Mouse (Mus musculus) neural tube, embryonic 14.5 days (tissue): ENCODE measurements at regions not wholly inside any gene's neighbourhood (a gene's known extent, or its start where the extent isn't known, plus 50 kb on each side); places are given as distances from the start of the nearest gene placed in this dataset.
"Not testable (repeated sequence)": the region's sequence is repeated elsewhere in the genome, so short reads cannot be mapped to it uniquely, and the experiment has no call there.

Source experiments
- ATAC-seq: fragments of 200-750 bp; cut with Nextera tagmentation; 2 replicates; pipeline ENCODE4 v1.8.0; 2017; ENCODE audit warnings: low read depth, mild to moderate bottlenecking, moderate TSS enrichment, moderate library complexity
- H3K27ac ChIP-seq: fragments of 300-500 bp; sonication (generic); 2 replicates; pipeline ENCODE4 v1.5.1; 2014; ENCODE audit warnings: low read depth, mild to moderate bottlenecking, control low read depth, low read length, moderate library complexity, mixed read lengths
- H3K27me3 ChIP-seq: fragments of 300-500 bp; sonication (generic); 2 replicates; pipeline ENCODE4 v1.6.1; 2014; ENCODE audit warnings: low read length; ENCODE audit not compliant: control insufficient read depth, insufficient read depth
- H3K36me3 ChIP-seq: fragments of 300-500 bp; sonication (generic); 2 replicates; pipeline ENCODE4 v1.6.1; 2014; ENCODE audit warnings: low read length, mixed read lengths; ENCODE audit not compliant: control insufficient read depth, insufficient read depth
- H3K4me1 ChIP-seq: fragments of 300-500 bp; sonication (generic); 2 replicates; pipeline ENCODE4 v1.6.1; 2014; ENCODE audit warnings: low read length; ENCODE audit not compliant: control insufficient read depth, insufficient read depth
- H3K4me2 ChIP-seq: fragments of 300-500 bp; sonication (generic); 2 replicates; pipeline ENCODE4 v1.6.1; 2014; ENCODE audit warnings: mild to moderate bottlenecking, low read depth, low read length, control low read depth
- H3K4me3 ChIP-seq: fragments of 300-500 bp; sonication (generic); 2 replicates; pipeline ENCODE4 v1.5.1; 2014; ENCODE audit warnings: low read depth, low read length, control low read depth, mixed read lengths
- H3K9ac ChIP-seq: fragments of 300-500 bp; sonication (generic); replicated peaks from 2 replicates; pipeline ENCODE4 v1.6.1; 2014; ENCODE audit warnings: low read depth, mild to moderate bottlenecking, control low read depth, low read length, mixed read lengths
- H3K9me3 ChIP-seq: fragments of 300-500 bp; sonication (generic); 2 replicates; pipeline ENCODE4 v1.6.1; 2016; ENCODE audit warnings: low read length; ENCODE audit not compliant: control insufficient read depth
- WGBS: fragments of 180-500 bp; shearing (Covaris S2); extraction: QIAGEN DNeasy Blood & Tissue Kit; methylation state at CpG from one replicate; pipeline ENCODE4 v1.1.7; 2014; 5-methylcytosine and 5-hydroxymethylcytosine counted together

DNA sequence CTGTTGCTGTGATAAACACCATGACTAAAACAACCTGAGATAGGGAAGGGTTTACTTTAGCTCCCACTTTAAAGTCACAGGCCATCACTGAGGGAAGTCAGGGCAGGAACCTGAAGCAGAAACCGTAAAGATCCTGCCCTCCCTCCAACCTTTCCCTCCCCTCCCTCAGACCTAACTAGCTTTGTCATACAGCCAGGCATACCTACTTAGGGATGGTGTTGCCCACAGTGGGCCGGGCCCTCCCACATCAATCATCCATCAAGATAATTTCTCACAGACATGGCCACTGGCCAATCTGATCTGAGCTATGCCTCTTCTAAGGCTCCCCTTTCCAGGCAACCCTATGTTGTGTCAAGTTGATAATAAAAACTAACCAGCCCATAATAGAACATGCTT is 989.7 kb downstream of the 4930447A16Rik start:
- Histone ChIP-seq H3K27ac (no peak overlapping the region), H3K4me1 (no peaks in the 10 kb centered on the region), H3K9me3 (no peaks in the 10 kb centered on the region), H3K9ac (no peak overlapping the region), H3K36me3 (no peaks in the 10 kb centered on the region), H3K4me3 (no peak overlapping the region), H3K4me2 (no peak overlapping the region), H3K27me3 (no peaks in the 10 kb centered on the region)
- WGBS: 69% methylated on average over 2 of the region's 2 CpGs
- ATAC-seq: no peak

GRCm38 (mm10) chr15:38419621-38420020 is 994.3 kb downstream of the 4930447A16Rik start:
- H3K4me2 ChIP-seq: no peak overlapping the region
- no peaks in the 10 kb centered on the region for H3K4me1 ChIP-seq
- H3K4me3 ChIP-seq: no peak overlapping the region
- no peak overlapping the region for H3K27ac ChIP-seq
- H3K27me3 ChIP-seq: no peaks in the 10 kb centered on the region
- no peak for ATAC-seq
- WGBS: 67% methylated on average over 7 of the region's 7 CpGs
- H3K9ac ChIP-seq: no peak overlapping the region
- H3K36me3 ChIP-seq: no peaks in the 10 kb centered on the region
- H3K9me3 ChIP-seq: no peaks in the 10 kb centered on the region

DNA sequence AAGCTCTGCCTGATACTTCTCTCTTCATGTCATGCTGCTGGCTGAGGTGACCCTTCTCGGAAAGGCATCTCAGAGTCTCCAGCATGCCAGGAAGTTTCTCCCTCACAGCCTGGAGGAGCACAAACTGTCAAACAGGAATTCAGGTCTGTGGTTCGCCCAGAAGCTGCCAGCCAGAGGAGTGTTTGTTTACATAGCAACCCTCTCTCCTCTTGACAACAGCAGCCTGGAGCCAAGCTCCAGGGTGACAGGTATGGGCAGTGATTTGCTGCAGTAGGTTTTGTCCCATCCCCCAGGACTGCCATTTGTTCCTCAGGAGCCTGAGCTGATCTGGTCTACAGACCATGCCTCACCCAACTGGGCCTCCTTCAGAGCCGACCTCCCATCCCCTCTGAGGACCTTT is 995.4 kb downstream of the 4930447A16Rik start:
- 43% methylated on average over 3 of the region's 3 CpGs for WGBS
- no peaks in the 10 kb centered on the region for H3K36me3 ChIP-seq
- peak; percentile 41; the same call in 1 of the 2 replicates for ATAC-seq
- no peaks in the 10 kb centered on the region for H3K27me3 ChIP-seq
- no peaks in the 10 kb centered on the region for H3K4me1 ChIP-seq
- H3K4me2 ChIP-seq: no peak overlapping the region
- no peak overlapping the region for H3K9ac ChIP-seq
- no peak overlapping the region for H3K27ac ChIP-seq
- H3K9me3 ChIP-seq: no peaks in the 10 kb centered on the region
- no peak overlapping the region for H3K4me3 ChIP-seq

DNA sequence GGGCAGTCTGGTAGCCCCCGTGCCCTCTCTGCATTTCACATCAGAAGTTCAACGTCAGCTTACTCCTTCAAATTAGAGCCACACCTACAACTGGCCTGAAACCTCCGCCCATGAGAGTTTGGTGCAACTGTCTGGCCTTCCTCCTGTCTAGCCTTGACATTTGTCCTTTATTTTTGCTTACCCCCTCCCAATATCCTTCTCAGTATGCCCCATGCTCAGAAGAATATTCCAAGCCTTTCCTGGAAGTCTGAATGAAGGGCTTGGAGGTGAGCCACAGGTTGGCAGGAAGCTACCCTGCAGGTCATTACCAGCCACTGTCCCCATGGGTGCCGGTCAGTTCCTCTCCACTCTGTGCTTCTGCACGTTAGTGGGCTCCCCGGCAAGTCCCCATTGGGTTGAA is 997.4 kb downstream of the 4930447A16Rik start:
- Histone ChIP-seq H3K4me2 (no peak overlapping the region), H3K4me1 (no peaks in the 10 kb centered on the region), H3K4me3 (no peak overlapping the region), H3K27me3 (no peaks in the 10 kb centered on the region), H3K36me3 (no peaks in the 10 kb centered on the region), H3K9ac (no peak overlapping the region), H3K9me3 (no peaks in the 10 kb centered on the region), H3K27ac (no peak overlapping the region)
- no peak for ATAC-seq
- WGBS: 79% methylated on average over 6 of the region's 6 CpGs

- no peak overlapping the region for H3K4me3 ChIP-seq
- WGBS: 88% methylated on average over 4 of the region's 4 CpGs
- no peaks in the 10 kb centered on the region for H3K4me1 ChIP-seq
- no peak for ATAC-seq
- H3K36me3 ChIP-seq: no peaks in the 10 kb centered on the region
- no peak overlapping the region for H3K4me2 ChIP-seq
- no peak overlapping the region for H3K27ac ChIP-seq
- H3K9ac ChIP-seq: no peak overlapping the region
- no peaks in the 10 kb centered on the region for H3K9me3 ChIP-seq
- H3K27me3 ChIP-seq: no peaks in the 10 kb centered on the region
Observed at GRCm38 (mm10) chr15:38425506-38425905, 1000.2 kb downstream of the 4930447A16Rik start.

- H3K27ac ChIP-seq: no peak overlapping the region
- WGBS: 46% methylated on average over 1 of the region's 1 CpGs
- no peak overlapping the region for H3K9ac ChIP-seq
- H3K27me3 ChIP-seq: no peaks in the 10 kb centered on the region
- H3K4me3 ChIP-seq: no peak overlapping the region
- no peaks in the 10 kb centered on the region for H3K9me3 ChIP-seq
- no peak overlapping the region for H3K4me2 ChIP-seq
- no peak for ATAC-seq
- no peaks in the 10 kb centered on the region for H3K4me1 ChIP-seq
- H3K36me3 ChIP-seq: no peaks in the 10 kb centered on the region
Observed at GRCm38 (mm10) chr15:38427966-38428365, 1002.6 kb downstream of the 4930447A16Rik start.

DNA sequence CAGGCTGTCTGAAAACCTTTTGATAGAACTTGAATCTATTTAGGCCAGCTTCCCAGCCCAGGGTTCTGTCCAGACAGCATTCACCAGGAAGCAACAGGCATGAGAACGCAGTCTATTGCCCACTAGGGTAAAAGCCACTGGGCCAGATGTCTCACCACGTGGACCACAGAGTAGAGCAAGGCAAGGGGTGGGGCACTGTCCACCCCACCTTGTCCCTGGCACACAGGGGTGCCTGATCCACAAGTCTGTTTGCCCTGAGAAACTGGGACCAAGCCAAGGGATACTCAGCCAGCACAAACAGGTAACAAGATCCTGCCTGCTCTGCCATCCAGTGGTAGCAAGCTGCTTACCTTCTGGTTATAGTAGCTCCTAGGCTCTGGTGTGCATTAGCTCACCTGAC is 1006.3 kb downstream of the 4930447A16Rik start:
- no peaks in the 10 kb centered on the region for H3K9me3 ChIP-seq
- H3K27me3 ChIP-seq: no peaks in the 10 kb centered on the region
- H3K4me1 ChIP-seq: no peaks in the 10 kb centered on the region
- no peak overlapping the region for H3K9ac ChIP-seq
- no peak overlapping the region for H3K27ac ChIP-seq
- no peak overlapping the region for H3K4me3 ChIP-seq
- ATAC-seq: no peak
- no peaks in the 10 kb centered on the region for H3K36me3 ChIP-seq
- H3K4me2 ChIP-seq: no peak overlapping the region
- WGBS: 73% methylated on average over 2 of the region's 2 CpGs

DNA sequence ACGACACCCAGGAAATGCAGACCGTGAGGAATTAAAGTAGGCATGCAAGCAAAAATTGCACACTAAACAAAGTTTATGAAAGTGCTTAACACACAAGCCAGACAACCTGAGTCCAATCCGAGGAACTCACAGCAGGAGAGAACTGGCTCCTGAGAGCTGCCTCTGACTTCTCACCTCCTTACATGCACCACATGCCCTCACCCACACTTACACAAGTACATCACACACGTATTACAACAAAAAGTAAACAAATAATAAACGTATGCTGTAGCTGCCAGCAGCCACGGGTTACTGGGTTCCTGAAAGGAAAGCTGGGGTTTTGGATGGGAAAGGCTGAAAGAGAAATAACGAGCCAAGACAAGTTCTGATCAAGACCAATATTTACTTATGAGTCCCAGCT is 1008.0 kb downstream of the 4930447A16Rik start:
- Histone ChIP-seq H3K4me3 (no peak overlapping the region), H3K4me1 (no peaks in the 10 kb centered on the region), H3K4me2 (no peak overlapping the region), H3K27ac (no peak overlapping the region), H3K9ac (no peak overlapping the region), H3K36me3 (no peaks in the 10 kb centered on the region), H3K27me3 (no peaks in the 10 kb centered on the region), H3K9me3 (no peaks in the 10 kb centered on the region)
- 91% methylated on average over 7 of the region's 7 CpGs for WGBS
- no peak for ATAC-seq

DNA sequence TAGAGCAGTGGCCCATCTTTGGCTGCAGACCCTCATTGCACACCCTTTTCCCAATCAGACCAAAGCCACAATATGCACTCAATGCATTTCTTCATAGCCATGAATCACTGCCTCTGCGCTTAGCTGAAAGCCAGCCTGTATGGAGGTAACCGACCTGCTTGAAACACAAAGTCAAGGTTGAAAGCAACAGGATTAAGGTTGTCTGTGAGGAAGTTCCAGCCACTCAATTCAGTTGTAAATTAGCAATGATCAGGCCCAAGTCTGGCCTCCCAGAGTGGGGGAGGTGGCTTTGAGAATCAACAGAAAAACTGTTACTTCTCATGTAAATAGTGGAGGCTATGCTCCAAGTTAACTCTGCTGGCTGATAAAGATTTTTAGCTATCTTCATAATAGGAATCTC is 1008.9 kb downstream of the 4930447A16Rik start:
- not testable (repeated sequence) for H3K36me3 ChIP-seq, H3K27ac ChIP-seq, H3K4me3 ChIP-seq, H3K4me2 ChIP-seq, ATAC-seq, H3K9ac ChIP-seq, H3K9me3 ChIP-seq, H3K4me1 ChIP-seq, H3K27me3 ChIP-seq
- WGBS: 91% methylated on average over 2 of the region's 2 CpGs
